Mouse (Mus musculus) heart, embryonic 13.5 days (tissue): ENCODE data around the gene Hnrnpa3. TPM values are rescaled to one million over a fixed set of nuclear protein-coding genes. Genes with fewer than 3 reads are reported as not detected.

Experiments used
- ATAC-seq: fragments of 200-750 bp; cut with Nextera tagmentation; 2 replicates; pipeline ENCODE4 v1.8.0; 2017; ENCODE audit warnings: moderate TSS enrichment; ENCODE audit not compliant: insufficient number of reproducible peaks, low FRiP score, low TSS enrichment; ENCODE audit errors: extremely low read depth
- H3K27ac ChIP-seq: fragments of 300-500 bp; sonication (generic); replicated peaks from 2 replicates; pipeline ENCODE4 v1.5.1; 2015; ENCODE audit warnings: moderate library complexity, mild to moderate bottlenecking, inconsistent platforms
- H3K27me3 ChIP-seq: fragments of 300-500 bp; sonication (generic); replicated peaks from 2 replicates; pipeline ENCODE4 v1.6.1; 2015; ENCODE audit warnings: mild to moderate bottlenecking, inconsistent platforms
- H3K36me3 ChIP-seq: fragments of 300-500 bp; sonication (generic); 2 replicates; pipeline ENCODE4 v1.6.1; 2015; ENCODE audit warnings: mild to moderate bottlenecking, inconsistent platforms
- H3K4me1 ChIP-seq: fragments of 300-500 bp; sonication (generic); 2 replicates; pipeline ENCODE4 v1.6.1; 2015; ENCODE audit warnings: inconsistent platforms
- H3K4me2 ChIP-seq: fragments of 300-500 bp; sonication (generic); 2 replicates; pipeline ENCODE4 v1.6.1; 2015; ENCODE audit warnings: inconsistent platforms, mild to moderate bottlenecking, moderate library complexity
- H3K4me3 ChIP-seq: fragments of 300-500 bp; sonication (generic); 2 replicates; pipeline ENCODE4 v1.5.1; 2015; ENCODE audit warnings: moderate library complexity, mild to moderate bottlenecking, inconsistent platforms
- H3K9ac ChIP-seq: fragments of 300-500 bp; sonication (generic); 2 replicates; pipeline ENCODE4 v1.6.1; 2015; ENCODE audit warnings: inconsistent platforms, mild to moderate bottlenecking, moderate library complexity
- H3K9me3 ChIP-seq: fragments of 300-500 bp; sonication (generic); 2 replicates; pipeline ENCODE4 v1.6.1; 2016; ENCODE audit warnings: inconsistent platforms
- WGBS: fragments of 180-500 bp; shearing (Covaris S2); methylation state at CpG from one replicate; pipeline ENCODE4 v1.1.7; 2015; ENCODE audit warnings: mixed read lengths; 5-methylcytosine and 5-hydroxymethylcytosine counted together
- polyA plus RNA-seq: library from polyadenylated mRNA; unstranded; fragments of >200 nt; fragmentation: Nextera tagmentation; extraction: Ambion mirVana; gene quantifications from 2 replicates; pipeline ENCODE4 v1.2.1, GENCODE M21; 2015

The Hnrnpa3 gene
- polyA plus RNA-seq, 1 experiment from 2014 or later, result 188 TPM

DNA sequence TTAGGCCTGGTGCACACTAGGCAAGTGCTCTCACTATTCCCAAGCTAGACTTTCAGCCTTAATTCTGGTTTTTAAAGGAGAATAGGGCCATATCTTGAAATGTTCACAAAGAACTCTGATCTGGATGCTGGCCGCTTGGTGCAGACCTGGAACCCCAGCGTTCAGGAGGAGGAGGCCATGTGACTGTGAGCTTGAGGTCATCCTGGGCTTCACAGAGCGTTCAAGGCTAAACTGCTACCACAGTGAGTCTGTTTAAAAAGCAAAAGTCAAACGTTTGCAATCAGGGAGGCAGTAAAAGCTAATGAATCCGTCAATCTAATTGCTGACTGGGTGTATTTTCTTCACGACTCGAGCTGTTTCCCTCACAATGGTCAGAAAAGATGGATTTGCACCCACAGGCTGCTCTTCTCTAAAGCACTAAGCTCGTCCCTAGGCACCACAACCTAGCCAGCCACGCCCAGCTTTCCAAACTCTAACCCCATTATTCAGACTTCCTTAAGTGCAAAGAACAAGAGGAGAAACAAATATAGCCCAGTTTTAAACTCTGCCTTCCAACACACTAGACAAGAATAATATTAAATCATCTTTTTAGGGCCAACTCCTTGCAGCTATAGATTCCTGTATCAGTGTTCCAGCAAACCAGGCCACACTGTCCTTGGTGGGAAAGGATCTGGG is 36.8 kb downstream of the Hnrnpa3 start:
- H3K27ac ChIP-seq, result peak overlapping the region; percentile 48; the same call in 1 of the 2 replicates
- H3K9ac ChIP-seq, result peak overlapping the region; percentile 47
- peaks cover 86% of the 10 kb centered on the region for H3K4me1 ChIP-seq
- no peak overlapping the region for H3K4me2 ChIP-seq
- 75% methylated on average over 9 of the region's 9 CpGs for WGBS
- H3K4me3 ChIP-seq, result no peak overlapping the region
- ATAC-seq, result no peak
- H3K36me3 ChIP-seq, result peaks cover 3% of the 10 kb centered on the region; the same call in 1 of the 2 replicates
- no peaks in the 10 kb centered on the region for H3K27me3 ChIP-seq
- no peaks in the 10 kb centered on the region for H3K9me3 ChIP-seq

- H3K27ac ChIP-seq, result peak overlapping the region; percentile 48; the same call in 1 of the 2 replicates
- WGBS, result 50% methylated on average over 5 of the region's 5 CpGs
- H3K4me2 ChIP-seq, result no peak overlapping the region
- no peak overlapping the region for H3K4me3 ChIP-seq
- peak overlapping the region; percentile 47 for H3K9ac ChIP-seq
- no peaks in the 10 kb centered on the region for H3K27me3 ChIP-seq
- ATAC-seq, result no peak
- H3K36me3 ChIP-seq, result peaks cover 5% of the 10 kb centered on the region; the same call in 1 of the 2 replicates
- no peaks in the 10 kb centered on the region for H3K9me3 ChIP-seq
- peaks cover 87% of the 10 kb centered on the region for H3K4me1 ChIP-seq
These were observed 37.3 kb downstream of the Hnrnpa3 start for GRCm38 (mm10) chr2:75696371-75696770.

DNA sequence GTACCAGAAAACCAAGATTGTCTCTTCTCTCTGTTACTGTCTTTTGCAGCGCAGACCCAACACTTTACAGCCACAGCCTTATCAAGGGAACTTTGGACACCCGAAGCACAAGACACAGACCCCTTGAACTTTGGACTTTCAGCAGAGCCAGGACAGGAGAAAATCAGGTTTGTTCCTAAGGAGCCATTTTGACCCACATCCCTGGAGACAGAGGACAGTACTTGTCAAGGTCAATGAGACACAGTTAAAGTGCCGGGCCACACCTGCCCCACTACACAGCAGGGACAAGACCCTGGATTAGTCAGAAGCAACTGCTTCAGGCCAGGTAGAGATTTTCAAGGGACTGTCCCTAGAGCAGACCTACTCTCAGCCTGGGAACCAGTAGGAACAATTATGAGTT is 38.2 kb downstream of the Hnrnpa3 start:
- H3K27ac ChIP-seq, result peak overlapping the region; percentile 48
- 52% methylated on average over 3 of the region's 3 CpGs for WGBS
- no peak overlapping the region for H3K4me2 ChIP-seq
- H3K27me3 ChIP-seq, result no peaks in the 10 kb centered on the region
- H3K9me3 ChIP-seq, result no peaks in the 10 kb centered on the region
- H3K36me3 ChIP-seq, result peaks cover 5% of the 10 kb centered on the region; the same call in 1 of the 2 replicates
- H3K9ac ChIP-seq, result peak overlapping the region; percentile 21
- H3K4me1 ChIP-seq, result peaks cover 87% of the 10 kb centered on the region
- no peak for ATAC-seq
- no peak overlapping the region for H3K4me3 ChIP-seq

- no peak for ATAC-seq
- peaks cover 87% of the 10 kb centered on the region for H3K4me1 ChIP-seq
- 38% methylated on average over 4 of the region's 4 CpGs for WGBS
- 0 out of 2 replicates have a peak overlapping the region, but pooled peaks have one; percentile 25 for H3K9ac ChIP-seq
- no peak overlapping the region for H3K4me2 ChIP-seq
- H3K27ac ChIP-seq, result peak overlapping the region; percentile 48
- H3K27me3 ChIP-seq, result no peaks in the 10 kb centered on the region
- no peak overlapping the region for H3K4me3 ChIP-seq
- H3K9me3 ChIP-seq, result no peaks in the 10 kb centered on the region
- peaks cover 5% of the 10 kb centered on the region; the same call in 1 of the 2 replicates for H3K36me3 ChIP-seq
These were observed 38.9 kb downstream of the Hnrnpa3 start for GRCm38 (mm10) chr2:75698007-75698406.

GRCm38 (mm10) chr2:75698874-75699273 is 39.8 kb downstream of the Hnrnpa3 start:
- Histone ChIP-seq H3K4me1 (peaks cover 78% of the 10 kb centered on the region), H3K4me3 (no peak overlapping the region), H3K27me3 (no peaks in the 10 kb centered on the region), H3K9me3 (no peaks in the 10 kb centered on the region), H3K27ac (no peak overlapping the region), H3K36me3 (peaks cover 5% of the 10 kb centered on the region; the same call in 1 of the 2 replicates), H3K9ac (peak overlapping the region; percentile 5), H3K4me2 (no peak overlapping the region)
- 77% methylated on average over 3 of the region's 3 CpGs for WGBS
- no peak for ATAC-seq

GRCm38 (mm10) chr2:75700543-75700942 is 41.5 kb downstream of the Hnrnpa3 start:
- H3K4me3 ChIP-seq, result no peak overlapping the region
- peaks cover 79% of the 10 kb centered on the region for H3K4me1 ChIP-seq
- no peak overlapping the region; the same call in 1 of the 2 replicates for H3K4me2 ChIP-seq
- no peak overlapping the region for H3K27ac ChIP-seq
- H3K9ac ChIP-seq, result no peak overlapping the region
- peaks cover 4% of the 10 kb centered on the region; the same call in 1 of the 2 replicates for H3K36me3 ChIP-seq
- H3K9me3 ChIP-seq, result no peaks in the 10 kb centered on the region
- no peak for ATAC-seq
- WGBS, result 94% methylated on average over 3 of the region's 3 CpGs
- H3K27me3 ChIP-seq, result no peaks in the 10 kb centered on the region

DNA sequence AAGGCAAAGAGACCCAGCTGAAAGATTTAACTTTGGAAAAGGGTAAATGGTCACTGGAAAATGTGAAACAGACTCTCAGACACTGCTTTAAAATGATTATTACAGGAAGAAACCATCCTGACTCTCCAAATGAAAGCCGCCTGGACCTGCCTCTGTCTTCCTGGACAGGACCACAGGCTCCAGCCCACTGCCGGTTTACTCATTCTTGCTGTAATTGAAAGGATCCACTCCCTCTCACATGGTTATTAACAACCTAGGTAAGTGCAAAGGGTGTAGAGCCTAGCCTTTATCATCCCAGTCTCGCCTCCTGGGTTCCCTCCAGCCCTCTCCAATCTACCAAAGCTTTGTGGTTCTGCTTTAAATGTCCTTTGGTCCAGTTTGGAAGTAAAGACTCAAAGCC is 42.1 kb downstream of the Hnrnpa3 start:
- H3K4me1 ChIP-seq, result peaks cover 77% of the 10 kb centered on the region
- WGBS, result 63% methylated on average over 3 of the region's 3 CpGs
- peaks cover 2% of the 10 kb centered on the region; the same call in 1 of the 2 replicates for H3K36me3 ChIP-seq
- H3K27me3 ChIP-seq, result no peaks in the 10 kb centered on the region
- H3K27ac ChIP-seq, result peak overlapping the region; percentile 12; the same call in 1 of the 2 replicates
- peak overlapping the region; percentile 33; the same call in 1 of the 2 replicates for H3K9ac ChIP-seq
- peak overlapping the region; percentile 88 for H3K4me2 ChIP-seq
- no peaks in the 10 kb centered on the region for H3K9me3 ChIP-seq
- ATAC-seq, result no peak
- peak overlapping the region; percentile 83 for H3K4me3 ChIP-seq

DNA sequence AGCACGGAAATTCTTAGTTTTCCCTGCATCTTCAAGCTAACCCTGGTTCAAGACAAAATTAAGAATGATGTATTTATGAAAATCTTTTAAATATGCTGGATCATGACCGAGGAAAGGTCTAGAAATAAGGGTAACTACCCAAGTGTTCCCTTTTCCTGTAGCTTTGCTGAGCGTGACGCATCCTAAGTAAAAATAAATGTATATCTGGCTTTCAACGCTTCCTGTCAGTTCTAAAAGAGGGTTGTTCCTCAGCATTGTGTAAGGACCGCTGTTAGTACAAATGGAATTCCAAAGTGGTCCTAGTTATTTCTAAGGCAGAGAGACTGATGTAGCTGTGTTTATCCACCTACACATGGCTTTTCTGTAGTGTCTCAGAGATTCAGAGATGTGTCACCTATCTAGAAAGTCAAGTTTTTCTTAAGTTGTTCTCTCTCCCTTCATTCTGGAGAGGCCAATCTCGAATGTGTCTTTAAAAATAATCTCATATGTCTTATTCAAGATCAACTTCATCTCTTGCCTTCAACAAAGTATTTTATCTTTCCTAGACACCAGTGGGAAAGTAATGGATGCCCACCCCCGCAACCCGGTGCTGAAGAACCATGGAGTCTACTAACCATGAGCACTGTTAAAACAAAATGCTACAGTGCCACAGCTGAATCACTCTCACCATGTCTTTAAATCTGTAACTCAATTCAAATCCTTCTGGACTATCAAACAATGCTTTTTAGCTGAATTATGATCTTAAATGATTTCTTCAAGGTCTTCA is 42.9 kb downstream of the Hnrnpa3 start:
- WGBS, result 41% methylated on average over 9 of the region's 9 CpGs
- H3K9me3 ChIP-seq, result no peaks in the 10 kb centered on the region
- peak overlapping the region; percentile 95 for H3K9ac ChIP-seq

DNA sequence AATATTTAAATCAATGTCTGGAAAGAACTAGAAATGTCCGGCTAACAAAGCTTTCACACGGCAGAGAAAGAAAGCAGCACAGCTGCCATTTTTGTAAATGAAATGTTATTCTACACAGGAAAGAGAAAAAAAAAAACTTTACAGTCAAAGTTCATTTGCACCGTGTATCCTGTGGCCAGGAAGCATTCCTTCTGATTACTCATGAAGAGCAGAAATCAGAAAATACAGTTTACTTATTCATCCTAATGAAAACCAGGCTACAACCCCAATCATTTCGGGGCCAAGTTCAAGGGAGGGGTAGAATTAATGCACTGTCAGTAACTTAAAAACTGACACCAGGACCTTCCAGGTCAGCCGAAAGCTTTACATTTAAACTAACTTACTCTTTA is 43.5 kb downstream of the Hnrnpa3 start:
- Histone ChIP-seq H3K9me3 (no peaks in the 10 kb centered on the region), H3K4me2 (peak overlapping the region; percentile 88), H3K36me3 (peaks cover 2% of the 10 kb centered on the region; the same call in 1 of the 2 replicates), H3K4me1 (peaks cover 77% of the 10 kb centered on the region), H3K27me3 (no peaks in the 10 kb centered on the region), H3K27ac (peak overlapping the region; percentile 98), H3K4me3 (peak overlapping the region; percentile 83), H3K9ac (peak overlapping the region; percentile 95)
- 24% methylated on average over 5 of the region's 5 CpGs for WGBS
- no peak for ATAC-seq

More for the DNA sequence above, 42.9 kb downstream of the Hnrnpa3 start:
- peak overlapping the region; percentile 98; the same call in 1 of the 2 replicates for H3K27ac ChIP-seq
- H3K36me3 ChIP-seq, result peaks cover 2% of the 10 kb centered on the region; the same call in 1 of the 2 replicates
- peaks cover 77% of the 10 kb centered on the region for H3K4me1 ChIP-seq
- H3K4me2 ChIP-seq, result peak overlapping the region; percentile 88
- ATAC-seq, result no peak
- no peaks in the 10 kb centered on the region for H3K27me3 ChIP-seq
- peak overlapping the region; percentile 83 for H3K4me3 ChIP-seq

DNA sequence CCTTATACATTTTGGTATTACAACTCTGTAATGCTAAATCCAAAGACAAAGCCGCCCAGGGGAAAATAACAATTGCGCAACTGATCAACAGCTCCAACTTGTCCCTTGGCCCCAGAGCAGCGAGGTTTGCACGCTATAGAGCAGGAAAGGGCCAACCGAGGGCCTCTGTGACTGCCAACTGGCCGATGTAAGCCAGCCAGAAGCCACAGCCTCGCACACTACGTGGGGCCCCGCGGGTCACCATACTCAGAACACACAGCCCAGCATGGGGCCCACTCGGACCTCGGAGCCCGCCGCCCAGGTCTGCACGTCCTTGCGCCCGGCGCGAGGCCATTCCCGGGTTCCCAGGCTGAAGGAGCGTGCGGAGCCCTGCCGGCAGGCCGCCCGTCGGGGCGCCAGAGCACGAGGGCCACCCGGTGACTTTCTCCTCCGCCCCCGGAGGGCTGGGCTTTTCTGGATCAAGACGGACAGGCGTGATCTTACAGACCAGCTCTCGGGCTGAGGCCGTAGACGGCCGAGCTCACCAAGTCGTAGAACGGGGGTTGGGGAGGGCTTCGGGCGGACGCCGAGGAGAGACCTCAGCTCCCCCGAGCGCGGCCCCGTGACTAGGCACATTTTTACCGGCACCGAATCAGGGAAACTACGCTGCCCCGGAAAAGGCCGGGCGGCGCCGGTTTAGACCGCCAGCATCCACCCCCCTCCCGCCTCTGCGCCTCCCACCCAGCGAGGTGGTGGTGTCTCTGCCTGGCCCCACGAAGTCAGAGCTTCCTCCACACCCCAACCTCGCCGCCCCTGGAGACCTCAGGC is 44.5 kb downstream of the Hnrnpa3 start:
- H3K4me3 ChIP-seq, result peak overlapping the region; percentile 83
- H3K4me2 ChIP-seq, result peak overlapping the region; percentile 88
- H3K27ac ChIP-seq, result peak overlapping the region; percentile 98
- H3K4me1 ChIP-seq, result peaks cover 74% of the 10 kb centered on the region
- peaks cover 2% of the 10 kb centered on the region; the same call in 1 of the 2 replicates for H3K36me3 ChIP-seq
- peak overlapping the region; percentile 95 for H3K9ac ChIP-seq
- ATAC-seq, result peak; percentile 40
- H3K9me3 ChIP-seq, result no peaks in the 10 kb centered on the region
- no peaks in the 10 kb centered on the region for H3K27me3 ChIP-seq
- under 1% methylated on average over 62 of the region's 62 CpGs for WGBS
